Mouse (Mus musculus): ENCODE results near the gene Cdk5rap3.

Gene Cdk5rap3

GRCm38 (mm10) chr11:96916044-96916884 is at the start of gene Cdk5rap3:
Gene Cdk5rap3, minus strand, starts transcription at chr11:96916496.
- peak; percentile 90 for DNase-seq (ENCODE audit: low spot score)

GRCm38 (mm10) chr11:96963580-96963979 is 47.3 kb upstream of the Cdk5rap3 start:
- DNase-seq (ENCODE audit: low spot score): peak; percentile 77

GRCm38 (mm10) chr11:96957061-96957805 is 40.9 kb upstream of the Cdk5rap3 start:
- DNase-seq (ENCODE audit: low spot score): no peak

GRCm38 (mm10) chr11:96956009-96956724 is 39.9 kb upstream of the Cdk5rap3 start:
- DNase-seq (ENCODE audit: low spot score): no peak

GRCm38 (mm10) chr11:96955094-96955493 is 38.8 kb upstream of the Cdk5rap3 start:
- DNase-seq (ENCODE audit: low spot score): no peak

- DNase-seq (ENCODE audit: low spot score): no peak
Observed at GRCm38 (mm10) chr11:96952896-96953295, 36.6 kb upstream of the Cdk5rap3 start.

- no peak for DNase-seq (ENCODE audit: low spot score)
Observed at GRCm38 (mm10) chr11:96952426-96952825, 36.1 kb upstream of the Cdk5rap3 start.

GRCm38 (mm10) chr11:96950767-96951166 is 34.5 kb upstream of the Cdk5rap3 start:
- no peak for DNase-seq (ENCODE audit: low spot score)

GRCm38 (mm10) chr11:96947849-96948248 is 31.6 kb upstream of the Cdk5rap3 start:
- DNase-seq (ENCODE audit: low spot score): no peak

GRCm38 (mm10) chr11:96946498-96946897 is 30.2 kb upstream of the Cdk5rap3 start:
- no peak for DNase-seq (ENCODE audit: low spot score)

- no peak for DNase-seq (ENCODE audit: low spot score)
Observed at GRCm38 (mm10) chr11:96944844-96945580, 28.7 kb upstream of the Cdk5rap3 start.

- peak; percentile 56 for DNase-seq (ENCODE audit: low spot score)
Observed at GRCm38 (mm10) chr11:96943746-96944304, 27.5 kb upstream of the Cdk5rap3 start, which contains the start of gene Pnpo. Gene Pnpo, minus strand, starts transcription at chr11:96943986.

- no peak for DNase-seq (ENCODE audit: low spot score)
Observed at GRCm38 (mm10) chr11:96941989-96942590, 25.8 kb upstream of the Cdk5rap3 start.

GRCm38 (mm10) chr11:96940578-96941465 is 24.5 kb upstream of the Cdk5rap3 start:
- no peak for DNase-seq (ENCODE audit: low spot score)

GRCm38 (mm10) chr11:96938426-96938800 is 22.1 kb upstream of the Cdk5rap3 start:
- DNase-seq (ENCODE audit: low spot score): no peak

- DNase-seq (ENCODE audit: low spot score): no peak
Observed at GRCm38 (mm10) chr11:96937549-96938425, 21.5 kb upstream of the Cdk5rap3 start.

GRCm38 (mm10) chr11:96935872-96936650 is 19.8 kb upstream of the Cdk5rap3 start:
- no peak for DNase-seq (ENCODE audit: low spot score)

- DNase-seq (ENCODE audit: low spot score): no peak
Observed at GRCm38 (mm10) chr11:96934921-96935356, 18.6 kb upstream of the Cdk5rap3 start.

All from ovary, postnatal 10 days (tissue).